ENCODE assay signal across 30 mouse cellular contexts in genomic region chr8:13356681-13357080, GRCm38 (mm10). TPM values are rescaled to one million over a fixed set of nuclear protein-coding genes. Genes with fewer than 3 reads are reported as not detected.
DNase-seq lines count a peak whose midpoint lies in the region; ATAC-seq and TF ChIP-seq lines count a peak whose summit lies in the region.
"Had no signal": no experiment of that assay in that cellular context is flagged by ENCODE, and none has a peak within 500 bp of the region (broad histone marks: within the 10 kb centered on the region; RNA-seq: fewer than 3 reads in every experiment).

No protein-coding gene starts in this region.

- H3K9ac ChIP-seq in heart, embryonic 15.5 days, result no peak overlapping the region
- H3K9ac ChIP-seq in lung, embryonic 14.5 days, result no peak overlapping the region
- H3K9ac ChIP-seq: forebrain, embryonic 12.5 days; hindbrain, embryonic 14.5 days; limb, embryonic 13.5 days; liver, embryonic 13.5 days; neural tube, embryonic 15.5 days had no signal

- no peak overlapping the region for H3K27ac ChIP-seq in heart, embryonic 15.5 days
- no peak overlapping the region for H3K27ac ChIP-seq in lung, embryonic 14.5 days (ENCODE audit: low read depth)
- H3K27ac ChIP-seq: forebrain, embryonic 12.5 days; hindbrain, embryonic 14.5 days; limb, embryonic 13.5 days; liver, embryonic 13.5 days; neural tube, embryonic 15.5 days had no signal

- H3K9me3 ChIP-seq in heart, embryonic 15.5 days (replicated peaks), result no peaks in the 10 kb centered on the region
- H3K9me3 ChIP-seq in lung, embryonic 14.5 days (ENCODE audit: low read depth, low read length), result no peaks in the 10 kb centered on the region
- H3K9me3 ChIP-seq: liver, embryonic 13.5 days; megakaryocyte, embryonic 14.5 days; neural tube, embryonic 15.5 days had no signal

- no peak overlapping the region for H3K4me3 ChIP-seq in heart, embryonic 15.5 days
- no peak overlapping the region for H3K4me3 ChIP-seq in lung, embryonic 14.5 days (ENCODE audit: low read depth, low read length)
- H3K4me3 ChIP-seq: forebrain, embryonic 12.5 days; limb, embryonic 13.5 days; liver, embryonic 13.5 days; neural tube, embryonic 15.5 days had no signal

- no peak for DNase-seq in heart, adult 9 months (ENCODE audit: low spot score in 2 of 2)
- no peak for DNase-seq in lung, embryonic 14.5 days
- DNase-seq in lung, postnatal 14 days, result no peak
- peak; percentile 43 for DNase-seq in ZHBTc4 (ENCODE audit: low read depth, low spot score)
- peak; percentile 76 for DNase-seq in gastrocnemius, postnatal 25 days
- no peak for DNase-seq in right cerebral cortex, postnatal 36 days (ENCODE audit: low spot score in 2 of 2)
- no peak for DNase-seq in spleen, postnatal 10 days (ENCODE audit: low spot score in 2 of 2)
- DNase-seq: adrenal gland, postnatal 36 days; B cell, adult 2 months; cerebellum, adult 18-20 months; cerebellum, postnatal 25 days; heart, adult 11 months; kidney, adult 11 months; liver, embryonic 13.5 days; lung, postnatal 10 days; midbrain, embryonic 14.5 days; thymus, adult 18-20 months; thymus, postnatal 4 days had no signal

- H3K4me2 ChIP-seq in heart, embryonic 15.5 days, result no peak overlapping the region
- H3K4me2 ChIP-seq in lung, embryonic 14.5 days, result no peak overlapping the region
- H3K4me2 ChIP-seq: forebrain, embryonic 12.5 days; hindbrain, embryonic 14.5 days; limb, embryonic 13.5 days; liver, embryonic 13.5 days; neural tube, embryonic 15.5 days had no signal

- H3K27me3 ChIP-seq in heart, embryonic 15.5 days, result no peaks in the 10 kb centered on the region
- no peaks in the 10 kb centered on the region for H3K27me3 ChIP-seq in lung, embryonic 14.5 days (ENCODE audit: insufficient read depth, low read length)
- H3K27me3 ChIP-seq: forebrain, embryonic 12.5 days; limb, embryonic 13.5 days; liver, embryonic 13.5 days; megakaryocyte, embryonic 14.5 days; neural tube, embryonic 15.5 days had no signal

- 0 out of 2 replicates have a peak, but pooled peaks have one; percentile 2 for ATAC-seq in heart, embryonic 15.5 days (replicated peaks; ENCODE audit: insufficient number of reproducible peaks, insufficient read depth, low FRiP score, low read depth)
- ATAC-seq in lung, embryonic 14.5 days (ENCODE audit: insufficient read depth), result no peak

- TF ChIP-seq CTCF in lung, embryonic 14.5 days (IDR thresholded peaks at IDR 0.05; ENCODE audit: low read depth), result peak; percentile 15; the same call in 1 of the 2 replicates

- H3K4me1 ChIP-seq in heart, embryonic 15.5 days (replicated peaks), result no peaks in the 10 kb centered on the region; the same call in 1 of the 2 replicates
- H3K4me1 ChIP-seq in lung, embryonic 14.5 days (ENCODE audit: insufficient read depth), result no peaks in the 10 kb centered on the region
- H3K4me1 ChIP-seq: forebrain, embryonic 12.5 days; limb, embryonic 13.5 days had no signal

- WGBS in heart, embryonic 15.5 days, result 73% methylated on average over 10 of the region's 10 CpGs
- 70% methylated on average over 10 of the region's 10 CpGs for WGBS in lung, embryonic 14.5 days

- H3K36me3 ChIP-seq in heart, embryonic 15.5 days, result peaks cover 73% of the 10 kb centered on the region
- H3K36me3 ChIP-seq in lung, embryonic 14.5 days (ENCODE audit: insufficient read depth), result peaks cover 99% of the 10 kb centered on the region

RNA-seq across cellular contexts. Expression of gene Tfdp1, which starts 18.1 kb away (rescaled TPM):
- polyA plus RNA-seq in heart, embryonic 15.5 days (2015; fragmentation: Nextera tagmentation; extraction: Ambion mirVana), result 71.9 and 89.7 TPM in 2 replicates
- polyA plus RNA-seq in lung, embryonic 14.5 days (2014; fragmentation: Nextera tagmentation; extraction: Ambion mirVana), result 216 and 219 TPM in 2 replicates
- total RNA-seq in gastrocnemius, postnatal 25 days (2021), result 10 to 100 TPM; 45.5 to 46.3 TPM

RNA-seq across cellular contexts. Expression of gene Atp4b, which starts 39.9 kb away (rescaled TPM):
- not detected in 2 replicates for polyA plus RNA-seq in heart, embryonic 15.5 days (2015; fragmentation: Nextera tagmentation; extraction: Ambion mirVana)
- polyA plus RNA-seq in lung, embryonic 14.5 days (2014; fragmentation: Nextera tagmentation; extraction: Ambion mirVana), result not detected in 2 replicates
- not detected for total RNA-seq in gastrocnemius, postnatal 25 days (2021)
- total RNA-seq: heart, postnatal 25 days; layer of hippocampus, postnatal 25 days; left cerebral cortex, postnatal 14 days had no signal
- polyA plus RNA-seq: embryonic facial prominence, embryonic 11.5 days; forebrain, embryonic 12.5 days; hindbrain, embryonic 14.5 days; kidney, embryonic 16.5 days; limb, embryonic 13.5 days; liver, embryonic 13.5 days; midbrain, embryonic 14.5 days; neural tube, embryonic 15.5 days had no signal

RNA-seq across cellular contexts. Expression of gene Grk1, which starts 48.2 kb away (rescaled TPM):
- 0.05 TPM in 1 of 2 replicates, not detected in the other for polyA plus RNA-seq in heart, embryonic 15.5 days (2015; fragmentation: Nextera tagmentation; extraction: Ambion mirVana)
- not detected in 2 replicates for polyA plus RNA-seq in lung, embryonic 14.5 days (2014; fragmentation: Nextera tagmentation; extraction: Ambion mirVana)
- total RNA-seq in gastrocnemius, postnatal 25 days (2021), result under 1 TPM in 1 of 2 experiments, not detected in 1; 0.05 TPM
- total RNA-seq: adrenal gland, postnatal 36 days; layer of hippocampus, postnatal 25 days; left cerebral cortex, postnatal 14 days had no signal
- polyA plus RNA-seq: hindbrain, embryonic 14.5 days; kidney, embryonic 16.5 days; large intestine, adult 2 months; liver, embryonic 13.5 days; midbrain, embryonic 14.5 days; neural tube, embryonic 15.5 days had no signal

Comparison
In these comparisons a context has a peak if more than half of its experiments do, and no peak if none do; other contexts are left out.
1. DNase-seq: peak in ZHBTc4 (single experiment) and gastrocnemius, postnatal 25 days (single experiment); none in heart, adult 9 months (0 of 2), lung, embryonic 14.5 days (single experiment), lung, postnatal 14 days (single experiment), right cerebral cortex, postnatal 36 days (0 of 2) and spleen, postnatal 10 days (0 of 2).